Mouse (Mus musculus) mouse embryonic stem cell (cell line): ENCODE results near the gene Slc44a2.

Experiments
- in situ Hi-C, 2 experiments: fragments of 300-500 bp; cut with MboI; formaldehyde crosslinking; loops; 1 replicate in 1 of 2; 3 replicates in 1 of 2; pipeline ENCODE4 v1.14.3; 2019 to 2020; ENCODE audit warnings: low sequenced_read_pairs in 2 of 2, low pct_unique_long_range_greater_than_20kb in 1 of 2, mixed read lengths in 1 of 2; ENCODE audit not compliant: unreplicated experiment in 1 of 2

Gene Slc44a2

DNA sequence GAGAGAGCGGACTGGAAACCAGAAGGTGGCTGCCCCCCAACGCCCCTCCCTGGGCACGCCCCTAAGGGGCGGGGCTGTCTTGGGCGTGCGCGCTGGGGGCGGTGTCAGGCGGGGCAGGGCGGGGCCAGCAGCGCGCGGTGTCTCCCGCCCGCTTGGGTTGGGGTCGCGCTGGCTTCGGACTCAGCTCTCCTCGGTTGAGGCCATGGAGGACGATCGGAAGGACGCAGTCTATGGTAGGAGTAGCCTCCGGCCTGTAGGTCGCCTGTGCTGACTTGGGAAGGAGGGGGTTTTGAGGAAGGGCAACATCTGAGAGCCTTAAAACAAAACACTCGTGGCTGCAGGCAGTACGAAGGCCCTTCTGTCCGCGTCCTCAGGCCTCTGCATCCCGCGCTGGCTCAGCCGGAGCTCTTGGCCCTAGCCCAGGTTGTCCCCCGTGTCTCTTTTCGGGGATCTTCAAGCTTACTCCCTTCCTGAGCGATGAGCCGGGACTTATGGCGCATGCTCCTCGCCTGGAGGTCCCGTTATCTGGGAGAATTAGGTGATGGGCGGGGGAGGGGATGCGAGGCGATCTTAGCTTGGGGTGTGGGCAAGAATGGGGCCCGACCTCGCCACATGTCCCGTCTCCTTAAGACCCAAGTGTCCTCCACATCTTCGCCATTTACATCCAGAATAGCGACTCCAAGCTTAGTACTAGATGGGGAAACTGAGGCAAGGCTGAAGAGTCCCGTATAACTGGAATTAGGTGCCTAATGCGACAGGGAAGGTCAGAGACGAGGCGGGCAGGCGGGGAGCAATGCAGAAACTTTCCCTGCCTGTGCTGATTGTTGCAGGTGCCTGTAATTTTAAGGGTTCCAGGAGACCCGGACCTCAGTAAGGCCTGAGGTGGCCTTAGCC is at the start of gene Slc44a2:
TSS of gene Slc44a2 (plus strand) at position 80 of the 894 bp plus-strand sequence.
- in situ Hi-C loops = no loop called here

DNA sequence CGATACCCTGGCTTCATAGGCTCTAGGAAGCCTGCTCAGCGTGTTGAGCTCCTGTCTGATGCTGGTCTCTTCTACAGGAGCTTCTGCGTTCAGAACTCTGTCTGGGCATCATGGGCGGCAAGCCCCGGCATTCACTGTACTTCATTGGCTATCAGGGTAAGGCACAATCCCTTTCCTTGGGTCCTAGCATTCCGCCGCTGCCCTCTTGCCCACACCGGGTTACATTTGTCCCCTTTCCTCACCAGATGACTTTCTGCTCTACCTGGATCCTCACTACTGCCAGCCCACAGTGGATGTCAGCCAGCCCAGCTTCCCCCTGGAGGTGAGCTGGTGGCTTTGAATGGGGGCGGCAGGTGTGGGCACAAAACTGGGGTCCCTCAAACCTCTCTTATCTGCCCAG is 48.1 kb upstream of the Slc44a2 start:
- in situ Hi-C loops = no loop called here

DNA sequence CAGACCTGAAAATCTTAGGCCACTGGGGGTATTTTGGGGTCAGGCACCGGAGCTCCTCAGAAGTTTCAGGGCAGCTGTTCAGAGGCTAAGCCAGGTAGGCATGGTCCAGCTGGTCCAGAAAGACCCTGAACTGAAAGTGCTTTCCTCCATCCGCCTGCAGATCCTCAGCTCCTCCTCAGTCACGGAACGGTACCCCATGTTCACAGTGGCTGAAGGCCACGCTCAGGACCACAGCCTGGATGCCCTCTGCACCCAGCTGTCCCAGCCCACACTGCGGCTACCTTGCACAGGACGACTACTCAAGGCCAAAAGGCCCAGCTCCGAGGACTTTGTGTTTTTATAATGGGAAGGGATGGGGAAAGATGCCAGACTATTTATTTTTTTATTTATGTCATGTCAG is 47.4 kb upstream of the Slc44a2 start:
- in situ Hi-C loops = no loop called here

DNA sequence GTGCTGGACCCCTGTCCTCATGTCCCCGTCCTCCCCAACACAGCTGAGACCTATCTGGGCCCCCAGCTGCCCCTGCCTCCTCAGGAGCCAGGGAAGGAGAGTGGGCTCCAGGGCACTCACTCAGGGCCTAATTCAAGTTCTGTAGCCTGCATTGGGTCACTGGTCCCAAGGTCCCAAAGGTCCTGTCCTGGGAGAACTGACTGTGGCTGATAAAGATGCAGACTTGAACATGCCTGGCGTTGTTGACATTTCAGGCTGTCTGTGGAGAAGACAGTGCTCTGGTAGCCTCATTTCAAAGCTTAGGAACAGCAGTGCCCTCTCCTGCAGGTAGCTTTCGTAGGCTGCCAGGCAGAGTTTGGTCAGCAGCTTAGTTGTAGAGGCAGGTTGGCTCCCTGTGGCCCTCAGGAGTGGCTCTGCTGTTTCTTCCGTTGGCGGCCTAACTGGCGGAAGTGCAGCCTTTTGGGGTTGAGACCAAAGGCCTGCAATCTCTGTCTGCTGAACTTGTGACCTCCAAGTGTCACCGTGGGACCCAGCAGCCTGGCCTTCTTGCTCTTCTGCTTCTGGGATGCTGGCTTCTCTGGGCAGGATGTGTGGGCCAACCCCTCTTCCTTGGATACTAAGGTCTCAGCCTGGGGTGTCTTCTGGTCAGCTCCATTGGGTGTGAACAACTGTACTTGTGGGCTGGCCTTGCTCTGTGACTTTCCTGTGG is 46.8 kb upstream of the Slc44a2 start:
- in situ Hi-C loops = no loop called here

DNA sequence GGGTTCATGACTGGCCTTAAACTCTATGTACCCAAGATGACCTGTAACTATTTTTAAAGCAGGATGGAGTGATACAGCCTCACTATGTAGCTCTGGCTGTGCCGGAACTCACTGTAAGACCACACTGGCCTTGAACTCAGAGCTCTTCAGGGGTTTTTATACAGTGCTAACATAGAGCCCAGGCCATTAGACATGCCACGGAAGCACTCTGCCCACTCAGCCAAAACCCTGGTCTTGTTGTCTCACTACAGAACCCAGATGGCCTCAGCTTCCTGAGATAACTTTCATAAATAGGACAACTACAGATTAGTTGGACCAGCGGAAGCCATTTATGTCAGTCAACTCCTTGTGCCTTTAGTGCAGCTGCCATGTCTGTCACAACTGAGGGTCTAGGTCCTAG is 46.2 kb upstream of the Slc44a2 start:
- in situ Hi-C loops = no loop called here

DNA sequence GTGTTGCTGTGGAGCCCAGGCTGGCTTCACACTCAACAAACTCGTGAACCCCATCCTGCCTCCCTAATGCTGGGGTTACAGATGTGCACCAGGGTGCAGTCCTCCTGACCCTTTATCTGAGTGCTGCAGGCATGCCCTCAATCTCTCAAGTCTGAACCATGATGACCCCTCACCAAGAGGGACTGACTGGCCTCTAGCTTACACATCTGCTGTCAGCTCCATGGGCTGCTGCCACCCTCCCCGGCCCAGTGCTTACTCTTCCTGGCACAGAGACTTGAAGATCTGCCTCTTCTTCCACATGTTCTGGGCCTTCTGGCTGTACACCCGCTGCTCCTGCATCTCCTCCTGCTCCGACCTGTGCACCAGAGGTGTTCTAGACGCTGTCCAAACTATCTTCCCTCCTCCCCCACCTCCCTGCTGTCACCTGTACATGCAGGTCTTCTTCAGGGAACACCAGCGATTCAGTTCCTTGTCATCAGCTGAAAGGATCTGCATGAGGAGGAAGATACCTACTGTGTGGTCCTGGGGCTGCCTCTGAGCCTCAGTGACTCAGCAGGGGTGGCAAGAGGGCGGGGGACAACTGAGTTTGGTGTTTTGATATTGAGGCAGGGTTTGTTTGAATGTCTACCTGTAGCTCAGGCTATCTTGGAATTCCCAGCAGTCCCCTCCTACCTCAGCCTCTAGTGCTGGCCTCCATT is 45.3 kb upstream of the Slc44a2 start:
- in situ Hi-C loops = no loop called here

DNA sequence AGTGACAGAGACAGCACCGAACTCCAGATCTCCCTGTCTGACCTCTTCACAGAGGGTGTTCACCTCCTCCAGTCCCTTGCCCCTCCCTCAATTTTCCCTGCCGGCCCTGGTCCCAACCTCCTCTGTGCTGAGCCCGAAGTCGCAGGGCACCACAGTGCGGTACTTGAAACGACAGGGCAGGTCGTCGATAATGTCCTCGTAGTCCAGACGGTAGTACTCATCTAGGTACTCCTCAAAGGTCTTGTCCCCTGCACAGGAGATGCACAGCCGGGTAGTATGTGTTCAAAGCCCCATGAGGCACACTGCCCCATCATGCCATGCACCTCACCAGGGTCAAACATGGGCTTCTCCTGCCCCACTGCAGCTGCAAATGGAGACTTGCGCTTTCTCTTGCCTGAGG is 44.8 kb upstream of the Slc44a2 start:
- in situ Hi-C loops = no loop called here

DNA sequence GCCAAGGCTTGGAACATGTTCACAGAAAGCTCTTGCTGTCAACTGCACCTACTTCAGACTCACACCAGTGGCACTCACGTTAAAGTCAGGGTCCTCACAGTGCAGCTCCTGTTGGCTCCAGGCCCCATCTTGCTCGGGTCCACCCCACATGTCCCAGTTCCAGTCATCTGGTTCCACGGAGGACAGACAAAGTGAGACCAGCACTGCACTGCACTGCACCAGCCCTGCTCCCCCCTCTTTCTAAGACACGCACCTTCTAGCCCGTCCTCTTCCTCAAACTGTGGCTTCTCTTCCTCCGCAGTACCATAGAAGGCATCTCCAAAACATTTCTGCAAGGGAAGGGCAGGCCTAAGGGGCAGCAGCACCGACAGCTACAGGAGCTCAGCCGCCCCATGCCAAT is 44.2 kb upstream of the Slc44a2 start:
- in situ Hi-C loops = no loop called here

DNA sequence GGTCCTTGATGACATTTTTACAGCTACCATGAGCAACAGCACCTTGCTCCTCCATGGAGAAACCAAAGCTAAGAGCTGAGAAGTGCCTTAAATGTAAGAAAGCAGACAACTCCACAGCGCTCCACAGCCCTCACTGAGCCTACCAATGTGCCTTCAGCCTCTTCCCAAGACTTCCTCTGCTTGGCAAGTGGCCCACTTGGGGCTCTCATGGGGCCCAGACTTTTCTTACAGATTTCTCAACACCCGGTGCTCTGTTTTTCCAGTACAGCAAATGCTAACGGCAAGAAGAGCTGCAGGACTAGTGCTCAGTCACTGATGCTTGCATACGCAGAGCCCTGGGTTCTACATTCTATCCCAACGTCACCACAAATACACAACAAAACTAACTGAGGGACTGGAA is 42.7 kb upstream of the Slc44a2 start:
- in situ Hi-C loops = no loop called here

DNA sequence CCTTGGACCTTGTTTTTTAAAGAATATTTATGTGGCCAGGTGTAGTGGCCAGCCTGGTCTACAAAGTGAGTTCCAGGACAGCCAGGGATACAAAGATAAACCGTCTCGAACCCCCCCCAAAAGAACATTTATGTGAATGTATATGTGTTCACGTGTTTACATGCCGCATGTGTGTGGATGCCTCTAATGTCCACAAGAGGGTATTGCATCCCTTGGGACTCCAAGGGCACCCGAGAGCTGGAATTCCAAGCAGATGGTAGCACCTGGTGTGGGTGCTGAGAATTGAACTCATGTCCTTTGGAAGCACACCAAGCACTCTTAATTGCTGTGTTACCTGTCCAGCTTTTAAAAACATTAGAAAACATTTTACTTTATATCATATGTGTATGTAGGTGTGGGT is 36.9 kb upstream of the Slc44a2 start:
- in situ Hi-C loops = no loop called here

DNA sequence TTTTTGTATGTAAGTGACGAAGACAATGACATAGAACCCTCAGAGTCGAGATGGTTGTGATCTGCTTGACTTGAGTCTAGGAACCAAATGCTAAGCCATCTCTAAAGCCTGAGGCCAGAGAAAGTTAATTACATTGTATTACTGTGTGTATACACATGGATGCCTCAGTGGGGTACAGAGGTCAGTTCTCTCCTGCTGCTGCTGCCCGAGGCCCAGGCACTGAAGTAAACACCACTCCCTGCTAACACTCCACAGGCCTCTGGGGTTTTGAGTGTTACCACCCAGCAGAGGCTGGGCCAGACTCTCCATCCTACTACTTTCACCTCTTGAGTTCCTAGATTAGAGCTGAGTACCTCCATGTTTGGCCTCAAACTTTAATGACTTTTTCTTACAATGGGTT is 36.5 kb upstream of the Slc44a2 start:
- in situ Hi-C loops = no loop called here

DNA sequence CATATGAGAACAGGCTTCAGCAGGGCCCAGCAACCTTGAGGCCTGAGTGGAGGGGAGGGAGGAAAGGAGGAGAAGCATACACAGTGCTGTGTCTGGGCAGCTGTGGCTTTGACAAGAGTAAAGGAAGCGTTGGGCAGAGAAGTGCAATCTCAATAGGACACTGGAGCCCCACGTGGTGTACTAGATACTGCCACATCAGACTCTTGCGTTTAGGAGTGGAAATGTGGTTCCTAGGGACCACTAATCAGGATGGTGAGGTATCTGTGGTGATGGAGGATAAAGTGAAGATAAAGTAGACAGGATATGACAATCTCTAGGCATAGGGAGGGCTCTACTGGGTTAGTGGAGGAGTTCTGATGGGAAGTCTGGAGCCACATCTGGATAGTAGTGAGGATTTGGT is 33.7 kb upstream of the Slc44a2 start:
- in situ Hi-C loops = no loop called here

DNA sequence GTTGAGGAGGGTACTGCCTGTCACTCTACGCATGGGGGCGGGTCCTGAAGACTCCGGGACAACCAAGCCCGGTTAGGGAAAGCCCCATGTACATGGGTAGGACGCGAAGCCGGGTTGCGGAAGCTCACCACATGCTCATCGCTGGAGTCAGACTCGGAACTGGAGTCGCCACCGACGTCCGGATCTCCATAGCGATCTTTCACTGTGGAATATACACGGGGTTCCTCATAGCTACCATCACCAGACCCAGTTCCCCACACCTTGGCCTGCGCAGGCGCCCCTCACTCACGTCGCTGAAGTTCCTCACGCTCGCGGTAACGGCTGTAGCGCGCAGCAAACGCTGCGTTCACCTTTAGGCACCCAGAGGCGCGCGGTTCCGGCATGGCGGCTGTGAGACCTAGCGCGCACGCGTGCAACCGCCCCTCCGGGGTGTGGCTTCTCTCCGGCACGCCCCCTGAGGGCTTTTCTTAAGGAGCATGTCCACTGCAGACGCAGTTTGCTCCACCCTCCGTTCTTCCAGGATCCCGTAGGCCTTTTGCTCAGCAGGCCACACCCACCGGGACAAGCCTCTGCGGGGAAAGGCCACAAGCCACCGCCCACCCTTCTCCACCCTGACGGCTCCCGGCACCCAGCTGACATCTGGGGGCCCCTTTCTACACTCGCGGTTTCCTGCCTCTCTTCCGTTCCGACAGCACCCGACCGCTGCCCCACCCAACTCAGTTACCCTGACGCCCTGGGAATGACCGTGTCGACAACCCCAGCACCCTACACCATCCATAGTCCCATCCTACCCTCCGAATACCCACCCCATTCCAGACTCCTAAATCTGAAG is 32.7 kb upstream of the Slc44a2 start, which contains the start of gene Kri1:
TSS of gene Kri1 (minus strand) at position 399 of the 832 bp plus-strand sequence.
- in situ Hi-C loops = no loop called here

DNA sequence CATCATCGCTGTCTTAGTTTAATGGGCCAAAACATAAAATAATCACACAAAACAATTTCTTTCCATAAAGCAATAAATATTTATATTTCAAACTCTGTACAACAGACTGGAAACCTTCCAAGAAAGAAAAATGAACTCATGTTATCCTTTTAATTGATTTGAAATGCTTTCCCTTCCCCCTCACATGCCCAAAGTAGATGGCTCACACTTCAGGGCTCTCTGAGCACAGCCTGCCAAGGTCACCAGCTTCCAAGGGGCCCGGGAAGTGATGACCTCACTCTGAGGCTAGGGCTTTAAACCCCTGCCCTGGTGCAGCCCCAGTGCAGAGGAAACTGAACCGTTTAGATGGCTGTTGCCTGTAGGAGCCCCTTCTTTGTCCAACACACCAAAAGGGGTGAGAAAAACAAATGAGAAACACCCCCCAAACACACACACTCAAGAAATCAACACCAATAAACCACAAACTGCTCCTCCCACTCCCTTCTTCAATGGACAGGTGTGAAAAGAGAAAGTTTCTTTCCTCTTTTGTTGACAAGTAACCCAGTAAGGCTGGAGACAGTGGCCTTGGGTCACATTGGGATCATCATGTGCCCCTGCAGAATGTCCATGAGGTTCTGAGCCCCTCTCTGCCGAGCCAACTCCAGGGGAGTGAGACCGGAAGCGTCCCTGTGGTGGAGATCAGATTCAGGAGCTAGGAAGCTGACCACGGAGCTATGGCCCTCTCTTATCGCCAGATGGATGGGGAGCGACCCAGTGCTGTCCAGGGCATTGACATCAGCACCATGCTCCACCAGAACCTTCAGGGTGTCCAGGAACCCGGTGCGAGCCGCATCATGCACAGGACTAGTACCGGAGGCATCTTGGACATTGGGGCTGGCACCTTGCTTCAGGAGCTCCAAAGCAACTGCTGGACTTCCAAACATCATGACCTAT is 31.8 kb upstream of the Slc44a2 start:
- in situ Hi-C loops = no loop called here

DNA sequence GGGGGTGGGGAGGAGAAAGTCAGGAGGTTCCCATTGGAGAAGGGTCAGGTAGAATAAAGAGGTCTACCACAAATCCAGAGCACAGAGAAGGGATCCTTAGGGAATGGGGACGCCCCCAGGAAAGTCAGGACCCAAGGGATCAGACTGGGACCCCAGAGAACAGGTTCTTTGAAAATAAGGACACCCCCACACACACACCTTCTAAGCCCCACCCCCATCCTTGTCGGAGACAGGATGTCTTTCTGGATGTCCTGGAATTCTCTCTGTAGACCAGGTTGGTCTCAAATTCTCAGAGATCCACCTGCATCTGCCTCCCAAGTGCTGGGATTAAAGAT is 31.2 kb upstream of the Slc44a2 start:
- in situ Hi-C loops = no loop called here

DNA sequence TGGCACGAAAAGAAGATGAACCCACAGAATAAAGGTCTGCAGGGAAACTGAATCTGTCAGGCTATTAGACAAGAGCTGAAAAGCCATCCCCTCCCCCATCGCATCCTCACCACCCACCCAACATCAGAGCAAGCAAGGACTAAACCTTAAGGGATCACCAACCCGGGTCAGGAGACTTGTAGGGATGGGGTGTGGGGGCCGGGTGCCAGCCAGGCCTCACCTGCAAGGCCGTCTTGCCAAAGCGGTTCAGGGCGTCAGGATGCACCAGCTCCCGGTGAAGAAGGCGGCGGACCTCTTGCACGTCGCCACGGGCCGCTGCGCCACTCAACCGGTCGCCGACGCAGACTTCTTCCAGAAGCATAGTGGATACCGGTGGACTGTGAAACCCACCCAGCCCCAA is 29.9 kb upstream of the Slc44a2 start:
- in situ Hi-C loops = no loop called here

DNA sequence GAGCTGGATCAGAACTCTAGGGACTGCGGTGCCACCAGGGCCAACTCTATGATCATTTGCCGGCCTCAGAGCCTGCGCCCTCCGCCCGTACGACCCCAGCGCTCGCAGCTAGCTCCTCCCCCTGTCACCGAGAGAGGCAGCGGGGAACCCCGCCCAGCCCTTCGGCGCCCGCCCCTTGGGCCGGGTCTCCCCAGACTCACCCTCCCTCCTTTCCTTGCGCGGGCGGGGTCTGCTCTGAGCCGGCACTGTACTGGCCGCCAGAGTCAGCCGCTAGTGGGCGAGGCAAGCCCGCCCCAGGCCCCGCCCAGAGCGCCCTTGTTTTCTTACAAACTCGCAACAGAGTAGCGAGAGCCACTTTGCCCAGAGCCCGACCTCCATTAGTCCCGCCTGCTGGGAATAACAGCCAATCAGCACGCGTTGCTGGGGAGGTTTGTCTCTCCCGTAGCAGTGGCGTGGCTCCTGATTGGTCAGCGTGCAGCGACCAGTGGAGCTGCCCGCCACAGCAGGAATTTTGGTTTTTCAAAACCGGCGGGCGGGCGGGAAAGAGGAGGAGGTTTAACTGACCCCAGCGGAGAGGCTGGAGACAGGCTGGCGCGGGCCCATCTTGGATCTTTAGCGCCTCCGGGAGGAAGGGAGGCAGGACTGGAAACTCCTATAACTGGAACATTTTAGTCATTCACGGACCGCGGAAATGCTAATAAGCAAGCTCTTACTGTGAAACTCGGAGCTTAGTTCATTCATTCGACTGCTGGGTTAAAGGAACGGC is 29.3 kb upstream of the Slc44a2 start, which contains the start of gene Cdkn2d:
TSS of gene Cdkn2d (minus strand) at position 386 of the 766 bp plus-strand sequence.
- in situ Hi-C loops = no loop called here
